Mouse (Mus musculus) liver, embryonic 11.5 days (tissue): ENCODE results near the gene Cldn6. TPM values are rescaled to one million over a fixed set of nuclear protein-coding genes. Genes with fewer than 3 reads are reported as not detected.

Source experiments
- ATAC-seq: fragments of 200-750 bp; cut with Nextera tagmentation; replicated peaks from 2 replicates; pipeline ENCODE4 v1.8.0; 2017; ENCODE audit warnings: moderate number of reproducible peaks, mild to moderate bottlenecking, moderate TSS enrichment, moderate library complexity; ENCODE audit not compliant: low FRiP score
- DNase-seq: peaks from one replicate; pipeline ENCODE4 v3.0.0-alpha.2; 2017; ENCODE audit warnings: low spot score
- H3K27ac ChIP-seq: fragments of 300-500 bp; sonication (generic); 2 replicates; pipeline ENCODE4 v1.5.1; 2014; ENCODE audit warnings: mild to moderate bottlenecking, low read depth, low read length, control low read depth
- H3K27me3 ChIP-seq: fragments of 300-500 bp; sonication (generic); replicated peaks from 2 replicates; pipeline ENCODE4 v1.6.1; 2014; ENCODE audit warnings: low read length, mixed read lengths; ENCODE audit not compliant: control insufficient read depth, insufficient read depth
- H3K36me3 ChIP-seq: fragments of 300-500 bp; sonication (generic); 2 replicates; pipeline ENCODE4 v1.6.1; 2014; ENCODE audit warnings: mild to moderate bottlenecking, low read length, moderate library complexity, mixed read lengths; ENCODE audit not compliant: control insufficient read depth, insufficient read depth
- H3K4me1 ChIP-seq: fragments of 300-500 bp; sonication (generic); replicated peaks from 2 replicates; pipeline ENCODE4 v1.6.1; 2014; ENCODE audit warnings: low read length, mixed read lengths; ENCODE audit not compliant: control insufficient read depth, insufficient read depth
- H3K4me2 ChIP-seq: fragments of 300-500 bp; sonication (generic); 2 replicates; pipeline ENCODE4 v1.6.1; 2014; ENCODE audit warnings: mild to moderate bottlenecking, control low read depth, moderate library complexity
- H3K4me3 ChIP-seq: fragments of 300-500 bp; sonication (generic); 2 replicates; pipeline ENCODE4 v1.5.1; 2014; ENCODE audit warnings: low read depth, low read length, control low read depth
- H3K9ac ChIP-seq: fragments of 300-500 bp; sonication (generic); 2 replicates; pipeline ENCODE4 v1.6.1; 2014; ENCODE audit warnings: low read depth, low read length, control low read depth
- H3K9me3 ChIP-seq: fragments of 300-500 bp; sonication (generic); 2 replicates; pipeline ENCODE4 v1.6.1; 2016; ENCODE audit warnings: low read length, inconsistent platforms, mixed read lengths; ENCODE audit not compliant: control insufficient read depth
- WGBS: fragments of 180-500 bp; shearing (Covaris S2); extraction: QIAGEN DNeasy Blood & Tissue Kit; methylation state at CpG from one replicate; pipeline ENCODE4 v1.1.7; 2014; 5-methylcytosine and 5-hydroxymethylcytosine counted together
- polyA plus RNA-seq: library from polyadenylated mRNA; unstranded; fragments of >200 nt; fragmentation: Nextera tagmentation; extraction: Ambion mirVana; gene quantifications from 2 replicates; pipeline ENCODE4 v1.2.1, GENCODE M21; 2014

Gene Cldn6
- polyA plus RNA-seq, 1 experiment from 2014 or later: 9.9 TPM

DNA sequence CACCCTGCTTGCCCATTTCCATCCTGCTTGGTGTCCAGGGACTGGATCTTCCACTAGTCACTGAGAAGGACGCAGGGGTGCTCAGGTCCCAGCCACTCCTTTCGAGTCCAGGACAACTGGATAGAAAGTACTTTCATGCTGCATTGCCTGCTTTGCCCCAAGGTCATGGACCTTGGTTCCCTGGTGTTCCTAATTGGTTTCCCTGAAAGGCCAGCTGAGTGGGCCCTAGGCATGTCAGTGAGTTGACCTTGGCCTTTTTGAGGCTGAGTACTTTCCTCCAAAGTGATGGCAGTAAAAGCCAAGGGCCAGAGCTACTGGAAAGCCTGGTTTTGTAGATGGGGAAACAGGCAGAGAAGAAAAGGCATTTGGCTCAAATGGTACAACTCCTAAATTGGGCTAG lies 42.8 kb downstream of the Cldn6 start:
- Histone ChIP-seq H3K4me3 (no peak overlapping the region), H3K4me1 (peaks cover 5% of the 10 kb centered on the region; the same call in 1 of the 2 replicates), H3K36me3 (no peaks in the 10 kb centered on the region), H3K9me3 (no peaks in the 10 kb centered on the region), H3K4me2 (no peak overlapping the region), H3K27me3 (no peaks in the 10 kb centered on the region), H3K9ac (no peak overlapping the region), H3K27ac (no peak overlapping the region)
- DNase-seq (no peak), ATAC-seq (no peak)
- 85% methylated on average over 2 of the region's 2 CpGs for WGBS

- no peak within 1 kb of the TSS for H3K4me3 ChIP-seq
- ATAC-seq (no peak), DNase-seq (no peak)
- no peak within 1 kb of the TSS for H3K27ac ChIP-seq
- H3K36me3 ChIP-seq: no peaks in the 10 kb centered on the region
- H3K27me3 ChIP-seq: no peaks in the 10 kb centered on the region
- WGBS: 76% methylated on average over 7 of the region's 7 CpGs
- H3K9me3 ChIP-seq: no peaks in the 10 kb centered on the region
- H3K9ac ChIP-seq: no peak within 1 kb of the TSS
- no peak within 1 kb of the TSS for H3K4me2 ChIP-seq
- H3K4me1 ChIP-seq: peaks cover 11% of the 10 kb centered on the region; the same call in 1 of the 2 replicates
These were observed 43.5 kb downstream of the Cldn6 start, which contains the start of gene 1520401A03Rik for GRCm38 (mm10) chr17:23722376-23723125. Gene 1520401A03Rik, minus strand, starts transcription at chr17:23722783.

DNA sequence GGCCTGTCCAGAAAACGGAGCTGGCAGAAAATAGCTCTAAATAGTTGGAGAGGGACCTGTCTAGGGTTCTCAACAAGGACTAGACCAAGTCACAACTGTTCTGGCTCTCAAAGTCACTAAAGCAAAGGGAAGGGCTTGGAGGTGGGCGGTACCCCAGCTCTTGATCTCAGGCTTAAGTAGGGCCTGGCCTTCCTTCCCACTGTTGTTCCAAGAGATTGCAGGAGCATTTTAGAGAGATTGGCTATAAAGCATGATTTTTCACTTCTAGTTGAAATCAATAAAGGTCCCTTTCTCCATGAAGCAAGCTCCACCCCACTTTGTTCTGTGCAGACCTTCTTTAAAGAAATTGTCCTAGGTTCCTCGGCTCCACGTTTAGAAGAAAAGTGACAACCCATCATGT lies 46.4 kb downstream of the Cldn6 start:
- no peaks in the 10 kb centered on the region for H3K9me3 ChIP-seq
- H3K36me3 ChIP-seq: no peaks in the 10 kb centered on the region
- ATAC-seq (no peak), DNase-seq (no peak)
- H3K4me2 ChIP-seq: peak overlapping the region; percentile 75
- no peaks in the 10 kb centered on the region for H3K27me3 ChIP-seq
- WGBS: 64% methylated on average over 4 of the region's 4 CpGs
- H3K4me1 ChIP-seq: peaks cover 12% of the 10 kb centered on the region; the same call in 1 of the 2 replicates
- H3K27ac ChIP-seq: peak overlapping the region; percentile 93
- peak overlapping the region; percentile 86 for H3K4me3 ChIP-seq
- peak overlapping the region; percentile 96 for H3K9ac ChIP-seq

GRCm38 (mm10) chr17:23725999-23726757 lies 47.1 kb downstream of the Cldn6 start, which contains the start of gene Pkmyt1:
Gene Pkmyt1, plus strand, starts transcription at chr17:23726336.
- H3K4me1 ChIP-seq: peaks cover 12% of the 10 kb centered on the region; the same call in 1 of the 2 replicates
- no peaks in the 10 kb centered on the region for H3K9me3 ChIP-seq
- no peaks in the 10 kb centered on the region for H3K27me3 ChIP-seq
- peak within 1 kb of the TSS; percentile 93 for H3K27ac ChIP-seq
- DNase-seq (peak; percentile 95), ATAC-seq (peak; percentile 92)
- H3K36me3 ChIP-seq: no peaks in the 10 kb centered on the region
- WGBS: 2% methylated on average over 73 of the region's 73 CpGs
- H3K9ac ChIP-seq: peak within 1 kb of the TSS; percentile 96
- peak within 1 kb of the TSS; percentile 86 for H3K4me3 ChIP-seq
- peak within 1 kb of the TSS; percentile 75 for H3K4me2 ChIP-seq

DNA sequence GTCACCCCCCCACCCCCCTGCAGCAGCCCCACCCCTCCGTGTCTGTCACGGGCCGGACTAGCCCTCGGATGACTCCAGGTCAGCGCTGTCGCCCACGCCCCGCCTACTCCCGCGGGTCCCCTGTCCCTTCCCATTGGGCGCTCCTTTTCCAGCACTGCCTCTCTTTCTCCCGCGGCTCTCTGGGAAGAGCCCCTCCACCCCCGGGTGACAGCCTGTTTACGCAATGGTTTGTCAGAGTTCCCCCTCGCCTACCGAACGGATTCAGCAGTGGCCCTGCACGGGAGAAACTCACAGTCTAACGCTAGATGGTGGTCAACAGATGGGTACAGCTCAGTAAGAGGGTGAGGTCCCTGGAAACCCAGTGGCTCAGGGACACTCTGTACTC lies 47.7 kb downstream of the Cldn6 start:
- H3K4me1 ChIP-seq: peaks cover 12% of the 10 kb centered on the region; the same call in 1 of the 2 replicates
- H3K27me3 ChIP-seq: no peaks in the 10 kb centered on the region
- under 1% methylated on average over 20 of the region's 20 CpGs for WGBS
- no peaks in the 10 kb centered on the region for H3K36me3 ChIP-seq
- peak overlapping the region; percentile 96 for H3K9ac ChIP-seq
- peak overlapping the region; percentile 86 for H3K4me3 ChIP-seq
- DNase-seq (peak; percentile 87), ATAC-seq (peak; percentile 85)
- peak overlapping the region; percentile 75 for H3K4me2 ChIP-seq
- H3K27ac ChIP-seq: peak overlapping the region; percentile 93
- H3K9me3 ChIP-seq: no peaks in the 10 kb centered on the region

GRCm38 (mm10) chr17:23730441-23730840 lies 51.4 kb downstream of the Cldn6 start:
- H3K9me3 ChIP-seq: no peaks in the 10 kb centered on the region
- H3K27me3 ChIP-seq: no peaks in the 10 kb centered on the region
- no peak overlapping the region for H3K27ac ChIP-seq
- DNase-seq (no peak), ATAC-seq (no peak)
- no peak overlapping the region for H3K4me2 ChIP-seq
- H3K4me1 ChIP-seq: peaks cover 11% of the 10 kb centered on the region; the same call in 1 of the 2 replicates
- H3K36me3 ChIP-seq: peaks cover 3% of the 10 kb centered on the region
- H3K9ac ChIP-seq: no peak overlapping the region
- no peak overlapping the region for H3K4me3 ChIP-seq
- 69% methylated on average over 1 of the region's 1 CpGs for WGBS

Other genes with a start within 250 kb of the Cldn6 start
- not detected in 2 replicates for gene Vmn2r117, start 199.6 kb upstream of the Cldn6 start, polyA plus RNA-seq
- gene Zfp213, start 115.0 kb upstream of the Cldn6 start, polyA plus RNA-seq: 14.3 and 14.8 TPM in 2 replicates
- 5.6 and 6.3 TPM in 2 replicates for gene Zfp13, start 79.8 kb upstream of the Cldn6 start, polyA plus RNA-seq
- gene Zscan10, start 78.4 kb upstream of the Cldn6 start, polyA plus RNA-seq: 0.12 and 0.25 TPM in 2 replicates
- gene Mmp25, start 34.0 kb upstream of the Cldn6 start, polyA plus RNA-seq: 0.27 TPM in 1 of 2 replicates, not detected in the other
- 0.37 TPM in 1 of 2 replicates, not detected in the other for gene Bicdl2, start 18.7 kb upstream of the Cldn6 start, polyA plus RNA-seq
- 36.5 and 36.6 TPM in 2 replicates for gene Hcfc1r1, start 5.7 kb upstream of the Cldn6 start, polyA plus RNA-seq
- 48.9 and 50.7 TPM in 2 replicates for gene Thoc6, start 5.4 kb upstream of the Cldn6 start, polyA plus RNA-seq
- gene Tnfrsf12a, start 1.8 kb upstream of the Cldn6 start, polyA plus RNA-seq: 7.9 and 9.5 TPM in 2 replicates
- gene Cldn9, start 4.8 kb downstream of the Cldn6 start, polyA plus RNA-seq: 0.49 and 0.56 TPM in 2 replicates
- gene 1520401A03Rik, start 43.5 kb downstream of the Cldn6 start, polyA plus RNA-seq: 0.11 TPM in 1 of 2 replicates, not detected in the other
- 51.5 and 60.2 TPM in 2 replicates for gene Pkmyt1, start 47.1 kb downstream of the Cldn6 start, polyA plus RNA-seq
- 10.4 and 11.4 TPM in 2 replicates for gene Paqr4, start 61.6 kb downstream of the Cldn6 start, polyA plus RNA-seq
- 0.60 and 0.73 TPM in 2 replicates for gene Kremen2, start 66.6 kb downstream of the Cldn6 start, polyA plus RNA-seq
- 39.1 and 42.3 TPM in 2 replicates for gene Flywch1, start 92.4 kb downstream of the Cldn6 start, polyA plus RNA-seq
- 9.4 and 10.6 TPM in 2 replicates for gene Flywch2, start 106.8 kb downstream of the Cldn6 start, polyA plus RNA-seq
- gene Srrm2, start 111.3 kb downstream of the Cldn6 start, polyA plus RNA-seq: 355 and 398 TPM in 2 replicates
- gene Elob, start 149.9 kb downstream of the Cldn6 start, polyA plus RNA-seq: 744 and 795 TPM in 2 replicates
- not detected in 2 replicates for gene Prss33, start 156.8 kb downstream of the Cldn6 start, polyA plus RNA-seq
- not detected in 2 replicates for gene Prss32, start 164.6 kb downstream of the Cldn6 start, polyA plus RNA-seq
- gene Prss41, start 164.9 kb downstream of the Cldn6 start, polyA plus RNA-seq: 0.84 and 1.2 TPM in 2 replicates
- not detected in 2 replicates for gene Prss21, start 188.8 kb downstream of the Cldn6 start, polyA plus RNA-seq
- not detected in 2 replicates for gene Dcpp1, start 201.6 kb downstream of the Cldn6 start, polyA plus RNA-seq
- gene Dcpp2, start 201.6 kb downstream of the Cldn6 start, polyA plus RNA-seq: not detected in 2 replicates
- not detected in 2 replicates for gene Dcpp3, start 238.2 kb downstream of the Cldn6 start, polyA plus RNA-seq